Mouse (Mus musculus): ENCODE measurements around the gene Ttc25. TPM values are rescaled to one million over a fixed set of nuclear protein-coding genes. Genes with fewer than 3 reads are reported as not detected.

The Ttc25 gene
- polyA plus RNA-seq (2014; fragmentation: Illumina TruSeq; extraction: RNeasy Lipid Tissue Mini Kit (QIAGEN cat#74804); ENCODE audit: insufficient read depth, low read depth, low replicate concordance), result 4.2 TPM

GRCm38 (mm10) chr11:100544832-100545745 is at the start of gene Ttc25:
Gene Ttc25 (plus strand): TSS chr11:100545607.

GRCm38 (mm10) chr11:100527458-100528374 is 17.7 kb upstream of the Ttc25 start, which contains the start of gene Acly:
Gene Acly (minus strand): TSS chr11:100528000.

GRCm38 (mm10) chr11:100574708-100575483 is 29.5 kb downstream of the Ttc25 start, which contains the start of gene Cnp:
Gene Cnp (plus strand): TSS chr11:100574904.

GRCm38 (mm10) chr11:100618761-100619484 is 73.5 kb downstream of the Ttc25 start, which contains the start of gene Nkiras2:
Gene Nkiras2 (plus strand): TSS chr11:100619244.

DNA sequence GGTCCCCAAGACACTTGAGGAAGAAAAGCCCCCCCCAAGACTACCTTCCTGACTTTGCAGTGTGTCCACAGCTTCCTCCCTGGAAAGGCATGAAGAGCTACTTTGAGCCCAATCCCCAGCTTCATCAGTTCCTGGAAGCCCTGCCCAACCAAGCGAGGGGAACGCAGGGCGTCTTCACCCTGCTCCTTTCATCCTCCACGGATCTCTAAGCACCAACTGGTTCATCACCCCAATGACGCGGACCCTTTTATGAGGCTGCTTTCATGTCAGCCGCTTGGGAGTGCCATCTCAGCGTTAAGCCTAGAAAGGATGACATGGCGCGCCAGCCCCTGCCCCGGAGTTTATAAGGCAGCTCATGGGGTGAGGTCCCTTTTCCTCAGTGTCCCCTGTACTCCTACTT is 74.6 kb downstream of the Ttc25 start, which contains the start of gene Dnajc7:
Gene Dnajc7, minus strand, starts transcription at position 187 of the 400 bp plus-strand sequence.

Other genes with a start within 250 kb of the Ttc25 start
- gene Eif1, start 225.7 kb upstream of the Ttc25 start, polyA plus RNA-seq (2014; fragmentation: Illumina TruSeq; extraction: RNeasy Lipid Tissue Mini Kit (QIAGEN cat#74804); ENCODE audit: insufficient read depth, low read depth, low replicate concordance), result 1,257 TPM
- gene Gast, start 211.2 kb upstream of the Ttc25 start, polyA plus RNA-seq (2014; fragmentation: Illumina TruSeq; extraction: RNeasy Lipid Tissue Mini Kit (QIAGEN cat#74804); ENCODE audit: insufficient read depth, low read depth, low replicate concordance), result not detected
- 5.0 TPM for gene Hap1, start 189.5 kb upstream of the Ttc25 start, polyA plus RNA-seq (2014; fragmentation: Illumina TruSeq; extraction: RNeasy Lipid Tissue Mini Kit (QIAGEN cat#74804); ENCODE audit: insufficient read depth, low read depth, low replicate concordance)
- gene Jup, start 147.8 kb upstream of the Ttc25 start, polyA plus RNA-seq (2014; fragmentation: Illumina TruSeq; extraction: RNeasy Lipid Tissue Mini Kit (QIAGEN cat#74804); ENCODE audit: insufficient read depth, low read depth, low replicate concordance), result 137 TPM
- gene P3h4, start 130.8 kb upstream of the Ttc25 start, polyA plus RNA-seq (2014; fragmentation: Illumina TruSeq; extraction: RNeasy Lipid Tissue Mini Kit (QIAGEN cat#74804); ENCODE audit: insufficient read depth, low read depth, low replicate concordance), result 15.4 TPM
- gene Fkbp10, start 129.9 kb upstream of the Ttc25 start, polyA plus RNA-seq (2014; fragmentation: Illumina TruSeq; extraction: RNeasy Lipid Tissue Mini Kit (QIAGEN cat#74804); ENCODE audit: insufficient read depth, low read depth, low replicate concordance), result 15.4 TPM
- 29.2 TPM for gene Nt5c3b, start 103.8 kb upstream of the Ttc25 start, polyA plus RNA-seq (2014; fragmentation: Illumina TruSeq; extraction: RNeasy Lipid Tissue Mini Kit (QIAGEN cat#74804); ENCODE audit: insufficient read depth, low read depth, low replicate concordance)
- gene Klhl10, start 103.7 kb upstream of the Ttc25 start, polyA plus RNA-seq (2014; fragmentation: Illumina TruSeq; extraction: RNeasy Lipid Tissue Mini Kit (QIAGEN cat#74804); ENCODE audit: insufficient read depth, low read depth, low replicate concordance), result 0.20 TPM
- 1.3 TPM for gene Klhl11, start 72.9 kb upstream of the Ttc25 start, polyA plus RNA-seq (2014; fragmentation: Illumina TruSeq; extraction: RNeasy Lipid Tissue Mini Kit (QIAGEN cat#74804); ENCODE audit: insufficient read depth, low read depth, low replicate concordance)
- gene Acly, start 17.6 kb upstream of the Ttc25 start, polyA plus RNA-seq (2014; fragmentation: Illumina TruSeq; extraction: RNeasy Lipid Tissue Mini Kit (QIAGEN cat#74804); ENCODE audit: insufficient read depth, low read depth, low replicate concordance), result 75.1 TPM
- gene Cnp, start 29.3 kb downstream of the Ttc25 start, polyA plus RNA-seq (2014; fragmentation: Illumina TruSeq; extraction: RNeasy Lipid Tissue Mini Kit (QIAGEN cat#74804); ENCODE audit: insufficient read depth, low read depth, low replicate concordance), result 32.8 TPM
- 24.8 TPM for gene Nkiras2, start 73.6 kb downstream of the Ttc25 start, polyA plus RNA-seq (2014; fragmentation: Illumina TruSeq; extraction: RNeasy Lipid Tissue Mini Kit (QIAGEN cat#74804); ENCODE audit: insufficient read depth, low read depth, low replicate concordance)
- 119 TPM for gene Dnajc7, start 74.6 kb downstream of the Ttc25 start, polyA plus RNA-seq (2014; fragmentation: Illumina TruSeq; extraction: RNeasy Lipid Tissue Mini Kit (QIAGEN cat#74804); ENCODE audit: insufficient read depth, low read depth, low replicate concordance)
- gene Zfp385c, start 146.8 kb downstream of the Ttc25 start, polyA plus RNA-seq (2014; fragmentation: Illumina TruSeq; extraction: RNeasy Lipid Tissue Mini Kit (QIAGEN cat#74804); ENCODE audit: insufficient read depth, low read depth, low replicate concordance), result 0.08 TPM
- gene Dhx58, start 158.7 kb downstream of the Ttc25 start, polyA plus RNA-seq (2014; fragmentation: Illumina TruSeq; extraction: RNeasy Lipid Tissue Mini Kit (QIAGEN cat#74804); ENCODE audit: insufficient read depth, low read depth, low replicate concordance), result 5.6 TPM
- 10.8 TPM for gene Kat2a, start 166.9 kb downstream of the Ttc25 start, polyA plus RNA-seq (2014; fragmentation: Illumina TruSeq; extraction: RNeasy Lipid Tissue Mini Kit (QIAGEN cat#74804); ENCODE audit: insufficient read depth, low read depth, low replicate concordance)
- gene Hspb9, start 168.2 kb downstream of the Ttc25 start, polyA plus RNA-seq (2014; fragmentation: Illumina TruSeq; extraction: RNeasy Lipid Tissue Mini Kit (QIAGEN cat#74804); ENCODE audit: insufficient read depth, low read depth, low replicate concordance), result not detected
- gene Rab5c, start 192.6 kb downstream of the Ttc25 start, polyA plus RNA-seq (2014; fragmentation: Illumina TruSeq; extraction: RNeasy Lipid Tissue Mini Kit (QIAGEN cat#74804); ENCODE audit: insufficient read depth, low read depth, low replicate concordance), result 143 TPM
- gene Kcnh4, start 214.3 kb downstream of the Ttc25 start, polyA plus RNA-seq (2014; fragmentation: Illumina TruSeq; extraction: RNeasy Lipid Tissue Mini Kit (QIAGEN cat#74804); ENCODE audit: insufficient read depth, low read depth, low replicate concordance), result 0.27 TPM
- not detected for gene Hcrt, start 217.3 kb downstream of the Ttc25 start, polyA plus RNA-seq (2014; fragmentation: Illumina TruSeq; extraction: RNeasy Lipid Tissue Mini Kit (QIAGEN cat#74804); ENCODE audit: insufficient read depth, low read depth, low replicate concordance)
- gene Ghdc, start 225.3 kb downstream of the Ttc25 start, polyA plus RNA-seq (2014; fragmentation: Illumina TruSeq; extraction: RNeasy Lipid Tissue Mini Kit (QIAGEN cat#74804); ENCODE audit: insufficient read depth, low read depth, low replicate concordance), result 9.3 TPM